Mouse (Mus musculus) layer of hippocampus, postnatal 14 days (tissue): ENCODE data around the gene Olfr90. TPM values are rescaled to one million over a fixed set of nuclear protein-coding genes. Genes with fewer than 3 reads are reported as not detected.
"Not testable (repeated sequence)": the region's sequence is repeated elsewhere in the genome, so short reads cannot be mapped to it uniquely, and the experiment has no call there.

Experiments
- DNase-seq, 2 experiments: peaks; one replicate each; pipeline ENCODE4 v3.0.0; 2021 to 2022; ENCODE audit warnings: low spot score in 2 of 2, mixed read lengths in 1 of 2
- long read RNA-seq, 2 experiments: library from polyadenylated mRNA; stranded (forward); transcript quantifications; one replicate each; pipeline ENCODE4 v2.0.0; 2021
- total RNA-seq, 2 experiments: library from RNA; stranded (reverse); gene quantifications; 2 replicates each; pipeline ENCODE4 v1.2.3; 2021

The Olfr90 gene
- under 1 TPM in 1 of 2 experiments, not detected in 1; 0.12 TPM for total RNA-seq
- long read RNA-seq, experiment 1: 0 reads
- long read RNA-seq, experiment 2: 0 reads

DNA sequence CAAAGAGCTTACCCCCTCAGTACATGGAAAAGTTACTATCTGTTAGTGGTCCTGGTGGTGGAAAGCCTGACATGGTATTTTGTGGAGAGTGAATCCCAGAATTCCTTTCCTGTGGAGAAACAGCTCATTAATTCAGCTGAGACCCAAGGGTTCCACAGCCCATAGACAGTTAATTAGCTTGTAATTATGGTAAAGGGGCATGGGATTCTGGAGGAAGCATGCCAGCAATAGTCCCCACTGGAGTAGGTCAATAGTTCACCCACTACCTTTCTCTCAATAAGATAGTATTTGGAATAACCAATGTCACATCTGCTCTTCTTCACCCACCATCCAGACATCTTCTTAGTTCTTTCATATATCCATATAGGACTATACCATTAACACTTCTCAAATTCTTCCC lies at the start of gene Olfr90:
TSS of gene Olfr90 (minus strand) at position 101 of the 400 bp plus-strand sequence.
- no peak for DNase-seq

DNA sequence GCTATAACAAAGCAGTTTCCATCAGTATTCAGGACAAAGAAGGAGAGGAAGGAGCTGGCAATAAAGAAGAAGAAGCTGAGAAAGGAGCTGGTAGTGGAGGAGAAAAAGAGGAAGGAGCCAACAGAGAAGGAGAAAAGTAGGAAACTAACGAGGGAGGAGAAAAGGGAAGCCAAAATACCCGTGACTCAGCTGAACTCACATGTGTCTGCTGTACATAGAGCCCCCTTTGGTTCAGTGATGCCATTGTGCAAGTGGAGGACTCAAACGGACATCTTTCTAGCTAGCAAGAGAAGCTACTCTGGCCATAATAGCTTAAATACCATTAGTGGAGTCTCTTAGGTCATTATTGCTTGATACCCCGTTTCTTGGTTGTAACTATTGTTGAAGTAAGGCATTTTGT lies 43.1 kb upstream of the Olfr90 start:
- not testable (repeated sequence) for DNase-seq

DNA sequence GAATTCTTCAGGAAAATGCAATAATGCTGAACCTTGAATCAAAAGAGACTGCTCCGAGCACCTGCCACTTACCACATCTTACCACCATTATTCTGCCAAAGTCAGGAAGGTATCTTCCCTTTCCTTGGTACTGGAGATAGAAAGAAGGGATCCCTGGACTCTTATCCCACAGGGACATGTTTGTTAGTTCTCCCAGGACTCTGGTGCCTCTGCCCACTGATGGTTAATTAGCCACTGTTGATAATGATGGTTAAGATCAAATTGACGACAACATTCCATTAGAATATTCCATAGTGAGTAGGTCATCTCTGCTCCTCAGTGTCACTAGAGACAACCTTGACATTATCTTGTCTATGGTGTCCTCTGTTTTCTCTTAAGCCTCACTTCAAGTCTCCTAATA lies 31.7 kb upstream of the Olfr90 start, which contains the start of gene Olfr92:
TSS of gene Olfr92 (minus strand) at position 101 of the 400 bp plus-strand sequence.
- DNase-seq: no peak

DNA sequence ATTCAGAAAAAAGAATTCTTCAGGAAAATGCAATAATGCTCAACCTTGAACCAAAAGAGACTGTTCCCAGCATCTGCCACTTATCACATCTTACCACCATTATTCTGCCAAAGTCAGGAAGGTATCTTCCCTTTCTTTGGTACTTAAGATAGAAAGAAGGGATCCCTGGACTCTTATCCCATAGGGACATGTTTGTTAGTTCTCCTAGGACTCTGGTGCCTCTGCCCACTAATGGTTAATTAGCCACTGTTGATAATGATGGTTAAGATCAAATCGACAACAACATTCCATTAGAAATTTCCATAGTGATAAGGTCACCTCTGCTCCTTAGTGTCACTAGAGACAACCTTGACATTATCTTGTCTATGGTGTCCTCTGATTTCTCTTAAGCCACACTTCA lies 9.9 kb upstream of the Olfr90 start, which contains the start of gene Olfr91:
TSS of gene Olfr91 (minus strand) at position 101 of the 400 bp plus-strand sequence.
- DNase-seq: no peak

DNA sequence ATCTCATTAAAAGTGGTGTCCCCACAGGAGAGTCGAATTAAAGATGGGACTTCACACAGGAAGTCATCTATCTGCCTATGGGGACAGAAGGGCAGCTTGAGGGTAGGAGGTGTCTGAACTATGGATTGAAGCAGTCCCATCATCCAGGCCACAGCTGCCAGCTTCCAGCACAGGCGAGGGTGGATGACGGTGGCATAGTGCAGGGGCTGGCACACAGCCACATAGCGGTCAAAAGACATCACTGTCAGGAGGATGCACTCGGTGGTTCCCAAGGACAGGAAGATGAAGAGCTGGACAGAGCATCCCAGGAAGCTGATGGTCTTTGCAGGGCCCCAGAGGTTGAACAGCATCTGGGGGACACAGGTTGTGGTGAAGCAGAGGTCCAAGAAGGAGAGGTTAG lies 5.0 kb upstream of the Olfr90 start:
- DNase-seq: no peak

DNA sequence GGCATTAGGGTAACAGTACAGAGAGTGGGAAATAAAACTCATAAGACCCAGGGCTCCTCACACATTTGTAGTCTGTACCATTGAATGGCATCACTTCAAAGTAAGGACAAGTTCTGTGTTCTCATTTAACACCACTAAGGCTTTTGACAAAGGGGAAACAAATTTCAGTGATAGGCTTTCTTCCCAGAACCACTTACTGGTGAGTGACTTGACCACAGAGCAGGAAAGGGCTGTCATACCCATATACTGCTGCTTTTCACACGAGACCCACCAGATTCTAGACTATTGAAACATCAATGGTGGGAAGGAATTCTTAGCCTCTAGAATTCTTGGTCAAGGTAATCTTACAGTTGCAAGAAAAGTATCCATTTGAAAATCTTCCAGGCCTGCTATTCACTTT lies 3.9 kb upstream of the Olfr90 start:
- no peak for DNase-seq

DNA sequence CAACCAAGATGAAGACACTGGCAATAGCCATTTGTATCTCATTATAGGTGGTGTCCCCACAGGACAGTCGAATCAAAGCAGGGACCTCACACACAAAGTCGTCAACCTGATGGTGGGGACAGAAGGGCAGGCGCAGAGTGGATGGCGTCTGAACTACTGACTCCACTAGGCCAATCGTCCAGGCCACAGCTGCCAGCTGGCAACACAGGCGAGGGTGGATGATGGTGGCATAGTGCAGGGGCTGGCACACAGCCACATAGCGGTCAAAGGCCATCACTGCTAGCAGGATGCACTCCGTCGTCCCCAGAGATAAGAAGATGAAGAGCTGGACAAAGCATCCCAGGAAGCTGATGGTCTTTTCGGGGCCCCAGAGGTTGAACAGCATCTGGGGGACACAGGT lies 2.8 kb downstream of the Olfr90 start:
- DNase-seq: peak in 1 of 2 experiments; percentile 1

DNA sequence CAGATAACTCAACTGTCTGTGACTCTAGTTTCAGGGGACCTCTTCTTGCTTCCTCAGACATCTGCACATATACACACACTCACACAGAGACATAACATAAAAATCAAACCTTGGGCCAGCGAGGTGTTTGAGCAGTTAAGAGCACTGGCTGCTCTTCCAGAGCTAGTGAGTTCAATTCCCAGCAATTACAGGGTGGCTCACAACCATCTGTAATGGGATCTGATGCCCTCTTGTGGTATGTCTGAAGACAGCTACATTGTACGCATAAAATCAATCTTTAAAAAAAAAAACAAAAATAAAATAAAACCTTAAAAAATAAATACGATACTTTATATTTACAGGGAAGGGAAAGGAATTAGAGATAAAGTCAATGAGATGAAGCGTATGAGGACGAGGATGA lies 3.7 kb downstream of the Olfr90 start:
- DNase-seq: peak in 1 of 2 experiments; percentile 5

DNA sequence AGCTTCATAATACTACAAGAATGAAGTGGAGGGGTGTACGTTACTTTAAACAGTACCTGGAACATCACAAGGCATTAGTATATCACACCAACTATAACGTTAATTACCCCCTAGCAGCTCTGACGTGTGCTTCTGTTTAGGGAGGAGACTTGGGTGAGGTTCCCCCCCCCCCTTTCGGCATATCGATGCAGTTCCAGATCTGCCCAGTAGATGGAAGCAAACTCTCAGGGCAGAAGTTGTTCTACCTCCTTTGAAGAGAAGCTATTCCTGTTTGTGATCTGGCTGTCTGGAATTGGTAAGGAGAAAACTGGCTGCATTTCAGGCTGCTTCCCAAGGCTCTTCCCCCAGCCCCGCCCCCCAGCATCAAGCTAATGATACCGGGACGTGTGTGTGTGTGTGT lies 5.0 kb downstream of the Olfr90 start:
- DNase-seq: peak in 1 of 2 experiments; percentile 41

DNA sequence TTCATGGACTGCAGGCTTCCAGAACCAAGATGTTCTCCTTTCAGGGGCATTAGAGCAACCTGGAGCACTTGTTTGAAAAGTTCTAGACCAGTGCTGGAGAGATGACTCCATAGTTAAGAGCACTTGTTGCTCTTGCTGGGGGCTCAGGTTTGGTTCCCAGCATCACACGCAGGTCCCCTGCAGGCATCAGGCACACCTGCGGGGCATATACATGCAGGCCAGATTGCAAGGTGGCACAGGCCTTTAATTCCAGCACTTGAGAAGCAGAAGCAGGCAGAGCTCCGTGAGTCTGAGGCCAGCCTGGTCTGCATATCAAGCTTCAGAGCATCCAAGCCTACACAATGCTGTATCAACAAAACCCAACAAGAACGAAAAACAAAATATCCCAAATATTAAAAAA lies 6.6 kb downstream of the Olfr90 start:
- no peak for DNase-seq

DNA sequence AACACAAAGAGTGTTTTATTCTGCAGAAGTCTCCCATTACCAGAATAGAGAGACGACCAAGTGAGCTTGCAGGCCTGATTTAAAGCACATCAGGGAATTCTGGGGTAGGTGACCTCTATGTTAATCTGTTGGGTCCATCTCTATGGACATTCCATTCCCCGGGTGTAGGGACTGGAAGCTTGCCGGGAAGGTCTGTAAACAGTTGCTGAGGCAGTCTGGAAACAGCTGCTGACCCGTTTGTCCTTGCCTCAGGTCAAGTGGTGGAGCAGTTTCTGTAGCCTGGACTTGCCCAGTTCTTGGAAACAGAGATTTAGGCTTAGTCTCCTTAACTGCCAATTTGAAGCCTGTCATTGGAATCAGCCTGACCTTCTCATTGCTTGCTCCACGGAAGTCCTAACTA lies 8.2 kb downstream of the Olfr90 start:
- peak; percentile 16 to 49 for DNase-seq

DNA sequence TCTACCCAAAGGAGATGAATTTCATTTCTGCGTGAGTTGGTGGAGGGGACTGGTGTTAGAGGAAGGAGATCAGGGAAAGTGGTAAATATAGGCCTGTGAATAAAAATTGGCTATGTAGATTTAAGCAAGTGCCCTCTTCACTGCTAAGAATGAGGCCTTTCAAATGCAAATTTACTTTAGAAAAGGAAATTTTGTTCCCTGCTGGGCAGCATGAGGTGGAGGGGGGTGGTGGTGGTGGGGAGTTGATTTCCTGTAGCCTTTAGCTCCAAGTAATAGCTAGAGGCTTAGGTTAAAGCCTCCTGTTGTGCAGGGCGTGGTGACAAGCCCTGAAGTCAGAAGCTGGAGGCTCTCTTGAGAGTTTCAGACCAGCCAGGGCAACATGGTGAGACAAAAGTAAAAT lies 9.3 kb downstream of the Olfr90 start:
- peak; percentile 7 to 17 for DNase-seq

DNA sequence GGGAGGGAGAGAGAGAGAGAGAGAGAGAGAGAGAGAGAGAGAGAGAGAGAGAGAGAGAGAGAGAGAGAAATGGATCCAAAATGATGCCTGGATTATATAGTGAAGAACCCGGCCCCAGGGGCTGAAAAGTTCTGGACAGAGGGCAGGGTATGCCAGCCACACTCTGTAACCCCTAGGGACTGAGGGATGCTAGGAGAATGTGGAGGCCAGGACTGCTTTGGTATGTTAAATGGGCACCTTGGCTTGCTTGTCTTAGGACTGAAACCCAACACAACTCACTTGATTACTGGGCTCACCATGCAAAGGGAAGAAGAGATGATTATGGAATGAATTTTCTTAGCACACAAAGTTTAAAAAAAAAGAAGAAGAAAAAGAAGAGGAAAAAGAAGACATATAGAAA lies 10.1 kb downstream of the Olfr90 start:
- DNase-seq: peak; percentile 2 to 3

DNA sequence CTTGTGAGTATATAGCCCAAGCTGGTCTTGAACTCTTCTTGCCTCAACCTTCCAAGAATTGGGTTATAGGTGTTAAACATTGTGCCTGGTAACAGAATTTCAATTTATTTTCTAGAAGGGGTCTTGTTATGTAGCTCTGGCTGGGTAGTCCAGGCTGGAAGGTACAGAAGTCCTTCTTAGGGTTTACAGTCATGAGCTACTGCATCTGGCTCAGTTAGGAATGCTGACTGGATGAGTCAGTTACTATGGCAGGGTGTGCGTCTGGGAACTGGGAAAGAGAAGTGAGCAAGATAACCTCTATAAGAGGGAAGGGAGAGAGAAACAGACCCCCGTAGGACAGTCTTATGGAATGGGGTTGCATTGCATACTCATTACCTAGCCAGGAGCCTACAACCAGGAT lies 12.5 kb downstream of the Olfr90 start:
- DNase-seq: no peak

DNA sequence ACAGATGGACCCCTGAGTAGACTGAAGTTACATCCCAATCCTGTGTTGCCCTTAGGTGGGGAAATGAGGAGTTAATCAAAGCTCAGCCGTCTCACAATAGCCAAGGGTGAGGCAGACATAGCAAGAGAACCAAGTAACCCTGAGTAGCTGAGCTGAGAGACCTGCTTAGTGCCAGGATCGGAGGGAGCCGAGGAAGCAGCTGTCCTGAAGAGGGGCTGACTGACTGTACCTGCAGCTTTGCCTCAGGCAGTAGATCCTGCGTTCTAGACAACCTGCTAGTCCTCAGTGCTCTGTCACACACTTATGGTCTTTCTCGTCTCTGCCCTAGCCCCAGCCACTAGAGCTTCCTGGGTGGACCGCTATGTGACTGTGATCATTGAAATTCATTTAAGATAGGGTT lies 13.1 kb downstream of the Olfr90 start:
- peak; percentile 1 for DNase-seq

DNA sequence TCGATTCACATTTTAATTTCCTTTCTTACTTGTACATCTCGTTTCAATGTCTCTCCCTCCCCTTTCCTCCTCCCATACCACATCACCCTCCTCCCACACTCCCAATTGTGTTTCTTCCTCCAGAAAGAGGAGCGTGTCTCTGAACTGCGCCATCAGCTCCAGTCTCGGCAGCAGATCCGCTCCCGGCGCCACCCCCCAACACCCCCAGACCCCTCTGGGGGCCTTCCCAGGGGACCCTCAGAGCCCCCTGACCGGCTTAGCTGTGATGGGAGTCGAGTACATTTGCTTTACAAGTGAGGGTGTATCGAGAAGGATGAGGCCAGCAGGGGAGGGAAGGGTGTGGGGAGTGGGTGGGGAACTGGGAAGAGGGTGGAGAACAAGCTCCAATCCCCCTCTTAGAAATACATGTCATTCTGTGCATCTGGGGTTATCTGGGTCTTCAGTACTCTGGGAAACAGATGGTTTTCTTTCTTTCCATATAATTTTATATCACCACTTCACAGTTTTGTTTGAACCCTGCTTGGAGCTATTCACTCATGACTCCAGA lies 15.5 kb downstream of the Olfr90 start:
- peak in 1 of 2 experiments; percentile 5 for DNase-seq

DNA sequence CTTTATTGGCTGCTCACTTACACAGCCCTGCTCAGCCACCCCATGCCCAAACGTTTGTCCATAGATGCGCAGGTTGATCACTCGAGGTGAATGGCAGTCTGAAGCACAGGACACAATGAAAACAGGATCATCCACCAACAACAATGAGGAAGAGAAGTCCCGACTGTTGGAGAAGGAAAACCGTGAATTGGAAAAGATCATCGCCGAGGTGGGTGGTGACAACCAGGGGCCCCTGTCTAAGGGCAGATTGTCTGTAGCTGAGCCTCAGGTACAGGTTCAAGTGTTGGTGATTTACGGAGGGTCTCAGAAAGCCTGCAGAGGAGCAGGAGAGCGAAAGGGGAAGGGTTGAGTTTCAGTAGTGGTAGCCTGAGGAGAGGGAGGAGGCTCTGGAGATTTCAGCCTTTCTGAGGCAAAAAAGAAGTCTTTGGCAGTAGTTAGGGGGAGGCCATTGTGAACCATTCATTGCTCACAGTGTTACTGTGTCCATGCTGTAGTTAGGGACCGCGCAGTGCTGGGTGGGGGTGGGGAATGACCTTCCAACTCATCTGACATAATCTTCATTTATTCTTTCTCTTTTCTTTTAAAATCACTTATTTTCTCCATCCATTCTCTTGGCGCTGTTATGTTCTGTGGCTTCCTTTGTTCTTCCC lies 16.1 kb downstream of the Olfr90 start:
- peak in 1 of 2 experiments; percentile 3 for DNase-seq

DNA sequence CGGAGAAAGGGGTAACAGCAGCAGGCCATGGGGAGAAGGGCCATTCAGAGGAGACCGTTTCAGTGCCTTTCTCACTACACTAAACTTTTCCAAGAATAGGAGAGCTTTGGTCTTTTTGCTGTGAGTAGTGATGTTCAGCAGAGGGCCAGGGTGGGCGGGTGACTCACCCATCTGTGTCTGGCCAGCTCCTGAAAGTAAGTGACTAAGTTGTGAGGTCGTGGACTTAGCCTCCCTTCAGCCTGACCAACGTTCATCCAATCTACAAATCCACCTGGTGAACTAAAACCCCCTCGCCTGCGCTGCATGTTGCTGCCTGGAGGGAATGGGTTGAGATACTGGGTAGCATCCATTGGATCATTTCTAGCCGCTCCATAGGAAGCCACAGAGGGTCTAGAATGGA lies 18.2 kb downstream of the Olfr90 start:
- peak in 1 of 2 experiments; percentile 4 for DNase-seq

DNA sequence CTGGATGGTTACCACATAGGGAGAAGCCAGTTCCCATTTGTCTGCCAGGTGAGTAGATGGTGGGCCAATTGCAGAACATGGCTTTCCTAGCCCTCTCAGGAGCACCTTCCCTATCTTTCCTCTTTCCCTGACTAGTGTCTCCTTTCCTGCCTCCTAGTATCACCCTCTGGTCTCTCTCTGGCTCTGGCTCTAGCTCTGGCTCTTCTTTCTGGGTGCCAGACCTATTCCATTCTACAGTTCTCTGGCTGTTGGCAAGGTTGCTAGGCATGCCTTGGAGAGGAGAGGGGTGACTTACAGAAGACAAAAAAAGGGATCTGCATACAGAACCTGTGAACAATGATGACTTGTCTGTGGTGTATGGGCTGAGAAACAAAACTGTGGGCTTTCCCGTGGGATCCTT lies 20.4 kb downstream of the Olfr90 start:
- DNase-seq: peak in 1 of 2 experiments; percentile 15

DNA sequence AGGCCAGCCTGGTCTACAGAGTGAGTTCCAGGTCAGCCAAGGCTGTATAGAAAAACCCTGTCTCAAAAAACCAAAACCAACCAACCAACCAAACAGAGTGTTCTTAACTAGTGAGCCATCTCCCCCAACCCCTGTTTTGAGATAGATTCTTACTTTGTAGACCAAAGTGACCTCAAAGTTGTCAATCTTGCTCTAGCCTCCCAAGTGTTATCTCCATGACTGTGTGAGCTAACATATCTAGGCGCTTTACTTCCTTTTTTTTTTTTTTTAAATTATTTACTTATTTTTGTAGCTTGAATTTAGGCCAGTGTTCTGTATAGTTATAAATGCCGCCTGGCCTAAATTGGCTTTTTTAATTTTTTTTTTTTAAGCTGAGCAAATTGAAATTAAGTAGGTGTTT lies 22.3 kb downstream of the Olfr90 start:
- no peak for DNase-seq

DNA sequence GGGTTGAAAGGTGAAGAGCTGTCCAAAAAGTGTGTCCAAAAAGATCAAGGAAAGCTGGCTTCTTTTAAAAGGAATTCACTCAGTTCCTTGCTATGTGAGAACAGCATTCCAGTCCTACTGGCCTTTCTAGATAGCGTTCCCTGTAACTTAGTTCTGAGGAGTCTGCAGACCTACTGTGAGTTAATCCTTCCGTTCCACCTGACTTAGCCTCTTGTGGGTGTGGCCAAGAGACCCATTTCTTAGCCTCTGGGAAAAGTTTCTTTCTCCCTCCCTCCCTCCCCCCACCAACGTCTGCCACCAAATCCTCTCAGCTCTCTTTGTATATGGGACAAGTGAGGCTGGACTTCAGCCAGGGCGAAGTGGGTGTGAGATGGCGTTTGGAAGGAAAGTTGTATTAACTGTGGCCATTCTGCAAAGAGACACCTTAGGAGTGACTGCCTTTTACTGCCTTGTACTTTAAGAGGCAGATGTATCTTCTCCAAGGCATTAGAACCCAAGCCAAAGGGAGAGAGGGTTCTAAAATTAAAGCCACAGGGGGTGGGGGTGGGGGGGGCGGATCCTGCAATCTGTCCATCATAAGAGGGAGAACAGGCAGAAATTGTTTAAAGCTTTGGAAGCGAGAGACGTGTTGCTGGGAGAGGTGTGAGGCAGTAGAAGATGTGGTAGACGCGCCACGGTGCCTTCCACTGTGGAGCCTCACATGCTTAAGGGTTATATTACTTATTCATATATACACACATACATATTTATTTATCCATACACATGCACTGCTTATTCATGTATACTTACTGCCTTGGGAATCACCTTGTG lies 24.4 kb downstream of the Olfr90 start:
- no peak for DNase-seq

DNA sequence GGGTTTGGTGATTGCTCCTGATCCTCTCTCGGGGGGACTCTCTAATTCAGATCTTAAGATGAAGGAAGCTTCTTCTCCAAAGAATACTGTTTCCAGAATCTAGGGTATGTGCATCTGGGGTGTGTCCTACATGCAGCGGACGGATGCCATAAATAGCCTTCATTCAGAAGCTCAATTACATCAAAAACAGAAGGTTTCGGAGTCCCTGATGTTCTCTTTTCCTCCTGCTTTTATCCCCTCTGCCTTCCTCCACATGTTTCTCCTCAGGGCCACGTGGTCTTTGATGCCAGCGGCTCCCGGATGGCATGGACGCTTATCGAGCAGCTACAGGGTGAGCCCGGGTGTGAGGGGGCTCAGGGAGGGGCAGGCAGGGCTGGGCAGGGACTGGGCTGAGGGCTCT lies 25.2 kb downstream of the Olfr90 start:
- no peak for DNase-seq
